Mouse (Mus musculus) inflammation-experienced regulatory T-cells, adult 6 months (primary cell): ENCODE results near the gene Il11. TPM values are rescaled to one million over a fixed set of nuclear protein-coding genes. Genes with fewer than 3 reads are reported as not detected.

Source experiments
- ATAC-seq: one replicate; pipeline ENCODE4 v1.8.0; 2017
- polyA plus RNA-seq, 3 experiments: library from polyadenylated mRNA; unstranded; fragments of 100-300 nt; shearing (Covaris generic); gene quantifications; one replicate each; pipeline ENCODE4 v1.2.1; 2017

The Il11 gene
- polyA plus RNA-seq, 3 experiments from 2014 or later, result not detected

GRCm38 (mm10) chr7:4788499-4789435, 6.1 kb upstream of the Il11 start:
- no peak for ATAC-seq

GRCm38 (mm10) chr7:4783667-4784268, 1.1 kb upstream of the Il11 start:
- no peak for ATAC-seq

GRCm38 (mm10) chr7:4782130-4782529, 529 bp downstream of the Il11 start:
- ATAC-seq, result no peak

GRCm38 (mm10) chr7:4779921-4780320, 2.7 kb downstream of the Il11 start:
- ATAC-seq, result no peak

GRCm38 (mm10) chr7:4777851-4778637, 4.6 kb downstream of the Il11 start:
- ATAC-seq, result no peak

- ATAC-seq, result peak; percentile 60
These were observed 5.5 kb downstream of the Il11 start for GRCm38 (mm10) chr7:4776861-4777830.

GRCm38 (mm10) chr7:4776131-4776530, 6.5 kb downstream of the Il11 start:
- no peak for ATAC-seq

- ATAC-seq, result no peak
These were observed 11.5 kb downstream of the Il11 start, which contains the start of gene Fam71e2 for GRCm38 (mm10) chr7:4771202-4771601. Fam71e2 (minus strand) TSS chr7:4771302.

- no peak for ATAC-seq
These were observed 17.5 kb downstream of the Il11 start for GRCm38 (mm10) chr7:4764946-4765710.

- no peak for ATAC-seq
These were observed 23.0 kb downstream of the Il11 start for GRCm38 (mm10) chr7:4759670-4760069.

GRCm38 (mm10) chr7:4752821-4753570, 29.7 kb downstream of the Il11 start, which contains the start of gene Cox6b2:
Cox6b2 (minus strand) TSS chr7:4753094.
- ATAC-seq, result peak; percentile 52

- ATAC-seq, result no peak
These were observed 30.5 kb downstream of the Il11 start for GRCm38 (mm10) chr7:4751971-4752820.

GRCm38 (mm10) chr7:4749169-4749568, 33.5 kb downstream of the Il11 start:
- no peak for ATAC-seq

GRCm38 (mm10) chr7:4748321-4748720, 34.3 kb downstream of the Il11 start:
- ATAC-seq, result no peak

- no peak for ATAC-seq
These were observed 35.3 kb downstream of the Il11 start for GRCm38 (mm10) chr7:4747156-4747899.

GRCm38 (mm10) chr7:4746326-4746980, 36.2 kb downstream of the Il11 start:
- ATAC-seq, result no peak

- ATAC-seq, result no peak
These were observed 37.8 kb downstream of the Il11 start for GRCm38 (mm10) chr7:4744886-4745285.

- ATAC-seq, result no peak
These were observed 39.3 kb downstream of the Il11 start for GRCm38 (mm10) chr7:4743354-4743753.
